ENCODE assay signal across 20 mouse cellular contexts in genomic region chr1:85573554-85573953, GRCm38 (mm10). TPM values are rescaled to one million over a fixed set of nuclear protein-coding genes. Genes with fewer than 3 reads are reported as not detected.
DNase-seq lines count a peak whose midpoint lies in the region; ATAC-seq and TF ChIP-seq lines count a peak whose summit lies in the region.
"Not testable (repeated sequence)": the region's sequence is repeated elsewhere in the genome, so short reads cannot be mapped to it uniquely, and the experiment has no call there.
"Had no signal": no experiment of that assay in that cellular context is flagged by ENCODE, and none has a peak within 500 bp of the region (broad histone marks: within the 10 kb centered on the region; RNA-seq: fewer than 3 reads in every experiment).

No protein-coding gene starts in this region.

- DNase-seq in A20 (ENCODE audit: low read depth, low spot score) (peak; percentile 27), CH12.LX (ENCODE audit: extremely low read depth) (peak; percentile 17)
- peak; percentile 93 for DNase-seq in heart, adult 11 months
- peak; percentile 3 for DNase-seq in lung, postnatal 0 days (ENCODE audit: low spot score)

- ATAC-seq in lung, postnatal 0 days = not testable (repeated sequence)

- H3K9me3 ChIP-seq in CH12.LX (replicated peaks; ENCODE audit: low read length); lung, postnatal 0 days (ENCODE audit: low read length): not testable (repeated sequence)

- not testable (repeated sequence) for H3K79me2 ChIP-seq in CH12.LX (replicated peaks; ENCODE audit: control insufficient read depth, extremely low read depth, insufficient read depth, poor library complexity, severe bottlenecking)

- H3K27ac ChIP-seq in CH12.LX (ENCODE audit: insufficient read depth, low read depth); lung, postnatal 0 days (ENCODE audit: low read length): not testable (repeated sequence)

- WGBS in lung, postnatal 0 days = 51% methylated on average over 4 of the region's 4 CpGs

- H3K36me3 ChIP-seq in CH12.LX (replicated peaks in 1 of 2; ENCODE audit: control insufficient read depth in 1 of 2, insufficient read depth in 1 of 2, low read length in 1 of 2); lung, postnatal 0 days (ENCODE audit: insufficient read depth, low read length): not testable (repeated sequence)

- H3K9ac ChIP-seq in CH12.LX (ENCODE audit: insufficient read depth, low read depth); lung, postnatal 0 days (replicated peaks; ENCODE audit: low read depth): not testable (repeated sequence)

- H3K27me3 ChIP-seq in CH12.LX (replicated peaks); lung, postnatal 0 days (replicated peaks; ENCODE audit: insufficient read depth, low read length): not testable (repeated sequence)

- not testable (repeated sequence) for TF ChIP-seq POLR2A in CH12.LX (IDR thresholded peaks at IDR 0.05; ENCODE audit: low read depth, low read length)

- H3K4me3 ChIP-seq in CH12.LX (replicated peaks in 1 of 3; ENCODE audit: low read depth in 2 of 3, low read length in 2 of 3, poor library complexity in 1 of 3); lung, postnatal 0 days (ENCODE audit: low read depth, low read length): not testable (repeated sequence)

- not testable (repeated sequence) for TF ChIP-seq EP300 in CH12.LX (IDR thresholded peaks at IDR 0.05; ENCODE audit: low read length); lung, postnatal 0 days (IDR thresholded peaks at IDR 0.05)

- not testable (repeated sequence) for H3K4me1 ChIP-seq in CH12.LX (ENCODE audit: control insufficient read depth in 1 of 2, insufficient read depth in 2 of 2); lung, postnatal 0 days (ENCODE audit: insufficient read depth, low read depth, low read length)

- H3K4me2 ChIP-seq in CH12.LX (ENCODE audit: insufficient read depth, low read depth, poor library complexity, severe bottlenecking); lung, postnatal 0 days (replicated peaks; ENCODE audit: low read depth, low read length): not testable (repeated sequence)

- dilution Hi-C loops in CH12.LX (cut with MboI; ENCODE audit: extremely low pct_ligation_motif_present, extremely low pct_unique_long_range_greater_than_20kb, low sequenced_read_pairs) = not testable (repeated sequence)

- in situ Hi-C loops in CH12.LX (cut with MboI; ENCODE audit: low pct_ligation_motif_present, low pct_unique_long_range_greater_than_20kb, low sequenced_read_pairs) = not testable (repeated sequence)

- TF ChIP-seq RAD21 in CH12.LX (IDR thresholded peaks at IDR 0.05; ENCODE audit: low read depth, low read length) = not testable (repeated sequence)

- not testable (repeated sequence) for TF ChIP-seq CTCF in CH12.LX (conservative IDR thresholded peaks at IDR 0.05 in 1 of 2, IDR thresholded peaks at IDR 0.05 in 1 of 2; ENCODE audit: low read depth in 2 of 2, low read length in 2 of 2); lung, postnatal 0 days (IDR thresholded peaks at IDR 0.05)

RNA-seq across cellular contexts. Expression of gene G530012D18Rik, which starts 1.9 kb away (rescaled TPM):
- total RNA-seq in CH12.LX (2012; rRNA removed) (9.1 and 10.4 TPM in 2 replicates), CH12.LX (2014; rRNA removed) (not detected in 2 replicates)
- polyA plus RNA-seq in CH12.LX (2012; ENCODE audit: insufficient read length, low read depth) = 69.3 and 72.5 TPM in 2 replicates
- polyA plus RNA-seq in lung, postnatal 0 days (2015; fragmentation: Nextera tagmentation; extraction: Ambion mirVana) = not detected in 2 replicates
- total RNA-seq: adrenal gland, adult 18-20 months; adrenal gland, adult 2 months; adrenal gland, adult 8-10 months; adrenal gland, postnatal 10 days; adrenal gland, postnatal 14 days; adrenal gland, postnatal 25 days; adrenal gland, postnatal 36 days; adrenal gland, postnatal 4 days; ES-E14 had no signal
- polyA plus RNA-seq: activated CD4-positive, CD25-positive, alpha-beta regulatory T cell, adult 4 months; adrenal gland, adult 2 months; brain, embryonic 14.5 days; C2C12; CD4-positive, CD25-positive, alpha-beta regulatory T cell, adult 4 months; cerebellum, adult 2 months; G1E; Patski had no signal

RNA-seq across cellular contexts. Expression of gene Sp110, which starts 25.1 kb away (rescaled TPM):
- total RNA-seq in CH12.LX (2012; rRNA removed) = 61.7 and 62.8 TPM in 2 replicates
- 72.0 and 77.8 TPM in 2 replicates for total RNA-seq in CH12.LX (2014; rRNA removed)
- polyA plus RNA-seq in CH12.LX (2012; ENCODE audit: insufficient read length, low read depth) = 169 and 175 TPM in 2 replicates
- polyA plus RNA-seq in lung, postnatal 0 days (2015; fragmentation: Nextera tagmentation; extraction: Ambion mirVana) = 5.8 and 7.2 TPM in 2 replicates
- polyA plus RNA-seq: C2C12, G1E had no signal

RNA-seq across cellular contexts. Expression of gene Sp140, which starts 26.6 kb away (rescaled TPM):
- 116 and 127 TPM in 2 replicates for total RNA-seq in CH12.LX (2012; rRNA removed)
- total RNA-seq in CH12.LX (2014; rRNA removed) = 197 and 211 TPM in 2 replicates
- 241 and 256 TPM in 2 replicates for polyA plus RNA-seq in CH12.LX (2012; ENCODE audit: insufficient read length, low read depth)
- polyA plus RNA-seq in lung, postnatal 0 days (2015; fragmentation: Nextera tagmentation; extraction: Ambion mirVana) = 6.2 and 7.2 TPM in 2 replicates
- polyA plus RNA-seq: G1E had no signal

Comparison
In these comparisons a context has a peak if more than half of its experiments do, and no peak if none do; other contexts are left out.
1. DNase-seq: peak in every context shown above with its lines; median percentile 93 in heart, adult 11 months; 27 in A20; 17 in CH12.LX; 3 in lung, postnatal 0 days.
2. RNA of gene G530012D18Rik, which starts 1.9 kb away (polyA plus RNA-seq): 69.3 to 72.5 TPM in CH12.LX; not detected in lung, postnatal 0 days; every median in the first group is over 10 times any median in the second.
3. RNA of gene Sp110, which starts 25.1 kb away (polyA plus RNA-seq): 169 to 175 TPM in CH12.LX; 5.8 to 7.2 TPM in lung, postnatal 0 days; every median in the first group is over 10 times any median in the second.
4. RNA of gene Sp140, which starts 26.6 kb away (polyA plus RNA-seq): 241 to 256 TPM in CH12.LX; 6.2 to 7.2 TPM in lung, postnatal 0 days; every median in the first group is over 10 times any median in the second.